Mouse (Mus musculus): ENCODE results near the gene Ripor3.

The Ripor3 gene

GRCm38 (mm10) chr2:167984946-167985345 lies 25.5 kb downstream of the Ripor3 start:
- peak; percentile 30 for DNase-seq

- DNase-seq = no peak
These were observed 26.0 kb downstream of the Ripor3 start for GRCm38 (mm10) chr2:167984371-167984770.

- DNase-seq = no peak
These were observed 27.8 kb downstream of the Ripor3 start for GRCm38 (mm10) chr2:167982646-167983045.

GRCm38 (mm10) chr2:167980391-167980790 lies 30.0 kb downstream of the Ripor3 start:
- no peak for DNase-seq

GRCm38 (mm10) chr2:167978271-167978670 lies 32.1 kb downstream of the Ripor3 start:
- DNase-seq = no peak

- DNase-seq = no peak
These were observed 34.7 kb downstream of the Ripor3 start for GRCm38 (mm10) chr2:167975746-167976145.

- DNase-seq = no peak
These were observed 37.6 kb downstream of the Ripor3 start for GRCm38 (mm10) chr2:167972809-167973208.

- no peak for DNase-seq
These were observed 38.3 kb downstream of the Ripor3 start for GRCm38 (mm10) chr2:167972146-167972545.

GRCm38 (mm10) chr2:167969851-167970541 lies 40.4 kb downstream of the Ripor3 start:
- no peak for DNase-seq

- no peak for DNase-seq
These were observed 41.9 kb downstream of the Ripor3 start for GRCm38 (mm10) chr2:167968504-167968903.

GRCm38 (mm10) chr2:167965911-167966310 lies 44.5 kb downstream of the Ripor3 start:
- DNase-seq = no peak

- DNase-seq = no peak
These were observed 46.1 kb downstream of the Ripor3 start for GRCm38 (mm10) chr2:167964320-167964719.

- DNase-seq = no peak
These were observed 46.6 kb downstream of the Ripor3 start for GRCm38 (mm10) chr2:167963778-167964300.

GRCm38 (mm10) chr2:167963176-167963575 lies 47.2 kb downstream of the Ripor3 start:
- no peak for DNase-seq

GRCm38 (mm10) chr2:167962347-167962746 lies 48.1 kb downstream of the Ripor3 start:
- DNase-seq = no peak

- DNase-seq = no peak
These were observed 49.8 kb downstream of the Ripor3 start for GRCm38 (mm10) chr2:167960584-167960983.

GRCm38 (mm10) chr2:167959996-167960395 lies 50.4 kb downstream of the Ripor3 start:
- DNase-seq = no peak

GRCm38 (mm10) chr2:167959384-167959911 lies 51.0 kb downstream of the Ripor3 start:
- DNase-seq = peak; percentile 29

- DNase-seq = no peak
These were observed 51.6 kb downstream of the Ripor3 start for GRCm38 (mm10) chr2:167958843-167959242.

GRCm38 (mm10) chr2:167958082-167958788 lies 52.2 kb downstream of the Ripor3 start:
- DNase-seq = no peak

GRCm38 (mm10) chr2:167957539-167957938 lies 52.9 kb downstream of the Ripor3 start:
- no peak for DNase-seq

- no peak for DNase-seq
These were observed 55.5 kb downstream of the Ripor3 start for GRCm38 (mm10) chr2:167954928-167955327.

GRCm38 (mm10) chr2:167953819-167954218 lies 56.6 kb downstream of the Ripor3 start:
- DNase-seq = no peak

Measured in embryo, embryonic 11 days (tissue).